Mouse (Mus musculus): ENCODE measurements at regions not wholly inside any gene's neighbourhood (a gene's known extent, or its start where the extent isn't known, plus 50 kb on each side); places are given as distances from the start of the nearest gene placed in this dataset.

- Histone ChIP-seq H3K36me3 (ENCODE audit: insufficient read depth) (no peaks in the 10 kb centered on the region), H3K4me3 (ENCODE audit: low read depth, low read length) (no peak overlapping the region), H3K27ac (ENCODE audit: low read depth, low read length) (no peak overlapping the region), H3K27me3 (ENCODE audit: insufficient read depth, low read length) (no peaks in the 10 kb centered on the region), H3K4me1 (ENCODE audit: insufficient read depth) (no peaks in the 10 kb centered on the region), H3K4me2 (ENCODE audit: low read depth) (no peak overlapping the region), H3K9me3 (ENCODE audit: low read length) (no peaks in the 10 kb centered on the region), H3K9ac (no peak overlapping the region)
- ATAC-seq = no peak
- WGBS = 79% methylated on average over 5 of the region's 5 CpGs
- no peak for DNase-seq
- no peak for TF ChIP-seq CTCF (IDR thresholded peaks at IDR 0.05; ENCODE audit: low read depth)
Observed at GRCm38 (mm10) chr8:118062736-118063135, 220.8 kb upstream of the Cdh13 start.

- Histone ChIP-seq H3K4me3 (ENCODE audit: low read depth, low read length) (no peak overlapping the region), H3K9me3 (ENCODE audit: low read length) (no peaks in the 10 kb centered on the region), H3K4me1 (ENCODE audit: insufficient read depth) (no peaks in the 10 kb centered on the region), H3K36me3 (ENCODE audit: insufficient read depth) (no peaks in the 10 kb centered on the region), H3K9ac (no peak overlapping the region), H3K27ac (ENCODE audit: low read depth, low read length) (no peak overlapping the region), H3K27me3 (ENCODE audit: insufficient read depth, low read length) (no peaks in the 10 kb centered on the region), H3K4me2 (ENCODE audit: low read depth) (no peak overlapping the region)
- 85% methylated on average over 6 of the region's 6 CpGs for WGBS
- ATAC-seq (no peak), DNase-seq (no peak)
- no peak for TF ChIP-seq CTCF (IDR thresholded peaks at IDR 0.05; ENCODE audit: low read depth)
Observed at GRCm38 (mm10) chr8:118056781-118057180, 226.8 kb upstream of the Cdh13 start.

GRCm38 (mm10) chr8:118055536-118055935, 228.0 kb upstream of the Cdh13 start:
- Histone ChIP-seq H3K27ac (ENCODE audit: low read depth, low read length) (no peak overlapping the region; the same call in 1 of the 2 replicates), H3K36me3 (ENCODE audit: insufficient read depth) (no peaks in the 10 kb centered on the region), H3K27me3 (ENCODE audit: insufficient read depth, low read length) (no peaks in the 10 kb centered on the region), H3K9me3 (ENCODE audit: low read length) (no peaks in the 10 kb centered on the region), H3K4me3 (ENCODE audit: low read depth, low read length) (no peak overlapping the region), H3K4me1 (ENCODE audit: insufficient read depth) (no peaks in the 10 kb centered on the region), H3K9ac (no peak overlapping the region), H3K4me2 (ENCODE audit: low read depth) (no peak overlapping the region)
- peak; percentile 58 for DNase-seq
- no peak for TF ChIP-seq CTCF (IDR thresholded peaks at IDR 0.05; ENCODE audit: low read depth)
- peak; percentile 66 for ATAC-seq
- WGBS = 55% methylated on average over 5 of the region's 5 CpGs

- no peak overlapping the region for H3K9ac ChIP-seq
- TF ChIP-seq CTCF (IDR thresholded peaks at IDR 0.05; ENCODE audit: low read depth) = no peak
- ATAC-seq (no peak), DNase-seq (no peak)
- H3K9me3 ChIP-seq (ENCODE audit: low read length) = no peaks in the 10 kb centered on the region
- H3K4me1 ChIP-seq (ENCODE audit: insufficient read depth) = no peaks in the 10 kb centered on the region
- H3K4me3 ChIP-seq (ENCODE audit: low read depth, low read length) = no peak overlapping the region
- H3K27ac ChIP-seq (ENCODE audit: low read depth, low read length) = no peak overlapping the region
- H3K36me3 ChIP-seq (ENCODE audit: insufficient read depth) = no peaks in the 10 kb centered on the region
- no peaks in the 10 kb centered on the region for H3K27me3 ChIP-seq (ENCODE audit: insufficient read depth, low read length)
- WGBS = 92% methylated on average over 3 of the region's 3 CpGs
- H3K4me2 ChIP-seq (ENCODE audit: low read depth) = no peak overlapping the region
Observed at GRCm38 (mm10) chr8:118050386-118050785, 233.1 kb upstream of the Cdh13 start.

GRCm38 (mm10) chr8:118042253-118042860, 240.6 kb upstream of the Mphosph6 start:
- TF ChIP-seq CTCF (IDR thresholded peaks at IDR 0.05; ENCODE audit: low read depth) = no peak
- Histone ChIP-seq H3K9me3 (ENCODE audit: low read length) (no peaks in the 10 kb centered on the region), H3K4me1 (ENCODE audit: insufficient read depth) (no peaks in the 10 kb centered on the region), H3K36me3 (ENCODE audit: insufficient read depth) (no peaks in the 10 kb centered on the region), H3K9ac (no peak overlapping the region), H3K27me3 (ENCODE audit: insufficient read depth, low read length) (no peaks in the 10 kb centered on the region; the same call in 1 of the 2 replicates), H3K27ac (ENCODE audit: low read depth, low read length) (no peak overlapping the region), H3K4me2 (ENCODE audit: low read depth) (no peak overlapping the region), H3K4me3 (ENCODE audit: low read depth, low read length) (no peak overlapping the region)
- no peak for DNase-seq
- ATAC-seq = no peak
- WGBS = 15% methylated on average over 10 of the region's 10 CpGs

- 82% methylated on average over 6 of the region's 6 CpGs for WGBS
- Histone ChIP-seq H3K9me3 (ENCODE audit: low read length) (no peaks in the 10 kb centered on the region), H3K9ac (no peak overlapping the region), H3K4me3 (ENCODE audit: low read depth, low read length) (no peak overlapping the region), H3K27ac (ENCODE audit: low read depth, low read length) (no peak overlapping the region), H3K27me3 (ENCODE audit: insufficient read depth, low read length) (no peaks in the 10 kb centered on the region; the same call in 1 of the 2 replicates), H3K4me1 (ENCODE audit: insufficient read depth) (no peaks in the 10 kb centered on the region), H3K4me2 (ENCODE audit: low read depth) (no peak overlapping the region), H3K36me3 (ENCODE audit: insufficient read depth) (no peaks in the 10 kb centered on the region)
- ATAC-seq (no peak), DNase-seq (no peak)
- no peak for TF ChIP-seq CTCF (IDR thresholded peaks at IDR 0.05; ENCODE audit: low read depth)
Observed at GRCm38 (mm10) chr8:118041253-118041652, 239.5 kb upstream of the Mphosph6 start.

- no peak for TF ChIP-seq CTCF (IDR thresholded peaks at IDR 0.05; ENCODE audit: low read depth)
- Histone ChIP-seq H3K9me3 (ENCODE audit: low read length) (no peaks in the 10 kb centered on the region), H3K27me3 (ENCODE audit: insufficient read depth, low read length) (no peaks in the 10 kb centered on the region; the same call in 1 of the 2 replicates), H3K4me2 (ENCODE audit: low read depth) (no peak overlapping the region), H3K4me3 (ENCODE audit: low read depth, low read length) (no peak overlapping the region), H3K4me1 (ENCODE audit: insufficient read depth) (peaks cover 8% of the 10 kb centered on the region; the same call in 1 of the 2 replicates), H3K9ac (no peak overlapping the region), H3K27ac (ENCODE audit: low read depth, low read length) (no peak overlapping the region), H3K36me3 (ENCODE audit: insufficient read depth) (no peaks in the 10 kb centered on the region)
- 90% methylated on average over 4 of the region's 4 CpGs for WGBS
- ATAC-seq = no peak
- DNase-seq = no peak
Observed at GRCm38 (mm10) chr8:118037801-118038200, 236.1 kb upstream of the Mphosph6 start.

Measured in forebrain, postnatal 0 days (tissue).